14 mouse cellular contexts compared by ENCODE assay signal in genomic region chr4:148533613-148534328, GRCm38 (mm10). TPM values are rescaled to one million over a fixed set of nuclear protein-coding genes. Genes with fewer than 3 reads are reported as not detected.
A peak's percentile ranks its signal among the peaks of the same experiment; 100 is the strongest.
DNase-seq lines count a peak whose midpoint lies in the region; ATAC-seq and TF ChIP-seq lines count a peak whose summit lies in the region.
"Had no signal": no experiment of that assay in that cellular context is flagged by ENCODE, and none has a peak within 500 bp of the region (broad histone marks: within the 10 kb centered on the region; RNA-seq: fewer than 3 reads in every experiment).

No protein-coding gene starts in this region.

- H3K4me3 ChIP-seq in midbrain, postnatal 0 days (ENCODE audit: low read depth, low read length): no peak overlapping the region
- H3K4me3 ChIP-seq in midbrain, embryonic 10.5 days: no peak overlapping the region
- H3K4me3 ChIP-seq in lung, adult 2 months (replicated peaks; ENCODE audit: extremely low read depth, low read depth, low read length): no peak overlapping the region
- H3K4me3 ChIP-seq: embryonic facial prominence, embryonic 13.5 days; neural tube, embryonic 12.5 days had no signal

- intact Hi-C loops in heart, postnatal 25 days (cut with DNase I): no loop called here

- TF ChIP-seq CTCF in midbrain, postnatal 0 days (IDR thresholded peaks at IDR 0.05): no peak
- no peak for TF ChIP-seq CTCF in lung, adult 2 months (IDR thresholded peaks at IDR 0.05; ENCODE audit: insufficient read depth, low read length)

- no peaks in the 10 kb centered on the region for H3K27me3 ChIP-seq in midbrain, postnatal 0 days (ENCODE audit: insufficient read depth, low read length)
- H3K27me3 ChIP-seq in midbrain, embryonic 10.5 days (ENCODE audit: low read depth, poor library complexity, severe bottlenecking): no peaks in the 10 kb centered on the region
- H3K27me3 ChIP-seq: CH12.LX; embryonic facial prominence, embryonic 13.5 days; neural tube, embryonic 12.5 days had no signal

- no peak overlapping the region for H3K4me2 ChIP-seq in midbrain, postnatal 0 days (ENCODE audit: low read depth, low read length, poor library complexity, severe bottlenecking)
- H3K4me2 ChIP-seq: embryonic facial prominence, embryonic 13.5 days; neural tube, embryonic 12.5 days had no signal

- H3K27ac ChIP-seq in midbrain, postnatal 0 days (ENCODE audit: low read depth, low read length): 0 out of 2 replicates have a peak overlapping the region, but pooled peaks have one; percentile 2
- H3K27ac ChIP-seq in midbrain, embryonic 10.5 days (replicated peaks): no peak overlapping the region
- H3K27ac ChIP-seq: embryonic facial prominence, embryonic 13.5 days; neural tube, embryonic 12.5 days had no signal

- H3K4me1 ChIP-seq in midbrain, postnatal 0 days (ENCODE audit: insufficient read depth, low read length): no peaks in the 10 kb centered on the region
- no peaks in the 10 kb centered on the region for H3K4me1 ChIP-seq in midbrain, embryonic 10.5 days
- no peaks in the 10 kb centered on the region for H3K4me1 ChIP-seq in lung, adult 2 months (ENCODE audit: control insufficient read depth, insufficient read depth, low read length)
- H3K4me1 ChIP-seq: embryonic facial prominence, embryonic 13.5 days; neural tube, embryonic 12.5 days had no signal

- WGBS in midbrain, postnatal 0 days: 84% methylated on average over 12 of the region's 12 CpGs
- 91% methylated on average over 12 of the region's 12 CpGs for WGBS in midbrain, embryonic 10.5 days
- whole genome bisulfite sequencing in lung, adult 2 months: 82% methylated on average over 12 of the region's 12 CpGs

- H3K9ac ChIP-seq in midbrain, postnatal 0 days (replicated peaks; ENCODE audit: low read length, poor library complexity, severe bottlenecking): no peak overlapping the region
- H3K9ac ChIP-seq: embryonic facial prominence, embryonic 13.5 days; neural tube, embryonic 12.5 days had no signal

- peaks cover 87% of the 10 kb centered on the region for H3K36me3 ChIP-seq in midbrain, postnatal 0 days (ENCODE audit: insufficient read depth, low read length)
- H3K36me3 ChIP-seq in midbrain, embryonic 10.5 days: peaks cover 97% of the 10 kb centered on the region

- no peak for TF ChIP-seq POLR2A in lung, adult 2 months (IDR thresholded peaks at IDR 0.05; ENCODE audit: borderline replicate concordance, extremely low read depth, low read depth, low read length)

- ATAC-seq in midbrain, postnatal 0 days (ENCODE audit: low FRiP score): no peak
- ATAC-seq: activated CD4-positive, CD25-positive, alpha-beta regulatory T cell, adult 4 months; lung, postnatal 0 days had no signal

- H3K9me3 ChIP-seq in midbrain, postnatal 0 days (ENCODE audit: low read length): no peaks in the 10 kb centered on the region
- H3K9me3 ChIP-seq in midbrain, embryonic 10.5 days (replicated peaks): no peaks in the 10 kb centered on the region
- H3K9me3 ChIP-seq: embryonic facial prominence, embryonic 13.5 days; neural tube, embryonic 12.5 days had no signal

- DNase-seq in heart, adult 11 months: peak; percentile 97
- no peak for DNase-seq in heart, postnatal 25 days (ENCODE audit: low spot score)
- peak; percentile 55 for DNase-seq in midbrain, postnatal 0 days (ENCODE audit: low spot score)
- DNase-seq in midbrain, embryonic 10.5 days (ENCODE audit: low spot score): no peak
- peak; percentile 56 for DNase-seq in cerebellum, adult 9-11 months
- DNase-seq in layer of hippocampus, postnatal 25 days (ENCODE audit: extremely low spot score in 1 of 2, low spot score in 1 of 2): peak; percentile 28 to 38
- DNase-seq in gastrocnemius, adult 18-20 months (ENCODE audit: low spot score): no peak
- no peak for DNase-seq in lung, adult 2 months

RNA-seq across cellular contexts. Expression of gene Exosc10, which starts 24.5 kb away (rescaled TPM):
- 10 to 100 TPM; 42.8 to 44.1 TPM for total RNA-seq in heart, postnatal 25 days (2021)
- 70.8 and 73.3 TPM in 2 replicates for total RNA-seq in midbrain, postnatal 0 days (2014; rRNA removed)
- 77.1 and 78.8 TPM in 2 replicates for polyA plus RNA-seq in midbrain, postnatal 0 days (2015; fragmentation: Nextera tagmentation; extraction: Ambion mirVana)
- polyA plus RNA-seq in midbrain, embryonic 10.5 days (2016; fragmentation: Nextera tagmentation; extraction: Ambion mirVana): 96.2 and 98.8 TPM in 2 replicates
- total RNA-seq in layer of hippocampus, postnatal 25 days (2021): 10 to 100 TPM; 45.2 to 50.8 TPM
- total RNA-seq in gastrocnemius, adult 18-20 months (2021): 10 to 100 TPM; 19.6 to 20.4 TPM
- 26.5 and 33.4 TPM in 2 replicates for polyA plus RNA-seq in lung, adult 2 months (2012; rRNA removed)

RNA-seq across cellular contexts. Expression of gene Angptl7, which starts 33.5 kb away (rescaled TPM):
- total RNA-seq in heart, postnatal 25 days (2021): 1 to 10 TPM; 2.3 to 5.4 TPM
- total RNA-seq in midbrain, postnatal 0 days (2014; rRNA removed): 0.09 and 0.11 TPM in 2 replicates
- 0.25 and 0.36 TPM in 2 replicates for polyA plus RNA-seq in midbrain, postnatal 0 days (2015; fragmentation: Nextera tagmentation; extraction: Ambion mirVana)
- 0.16 and 0.21 TPM in 2 replicates for polyA plus RNA-seq in midbrain, embryonic 10.5 days (2016; fragmentation: Nextera tagmentation; extraction: Ambion mirVana)
- total RNA-seq in layer of hippocampus, postnatal 25 days (2021): under 1 TPM; 0.27 to 0.45 TPM
- 10 to 100 TPM in 1 of 2 experiments, 1 to 10 TPM in 1; 9.3 to 24.6 TPM for total RNA-seq in gastrocnemius, adult 18-20 months (2021)
- 1.5 TPM in 2 replicates for polyA plus RNA-seq in lung, adult 2 months (2012; rRNA removed)
- total RNA-seq: CH12.LX; granulocyte monocyte progenitor cell, adult 5-6 weeks had no signal

RNA-seq across cellular contexts. Expression of gene Srm, which starts 57.5 kb away (rescaled TPM):
- 10 to 100 TPM; 16.6 to 16.8 TPM for total RNA-seq in heart, postnatal 25 days (2021)
- total RNA-seq in midbrain, postnatal 0 days (2014; rRNA removed): 55.4 and 74.9 TPM in 2 replicates
- 148 and 151 TPM in 2 replicates for polyA plus RNA-seq in midbrain, postnatal 0 days (2015; fragmentation: Nextera tagmentation; extraction: Ambion mirVana)
- 191 and 236 TPM in 2 replicates for polyA plus RNA-seq in midbrain, embryonic 10.5 days (2016; fragmentation: Nextera tagmentation; extraction: Ambion mirVana)
- 10 to 100 TPM; 70.5 to 78.1 TPM for total RNA-seq in layer of hippocampus, postnatal 25 days (2021)
- total RNA-seq in gastrocnemius, adult 18-20 months (2021): 1 to 10 TPM; 8.7 to 9.5 TPM
- polyA plus RNA-seq in lung, adult 2 months (2012; rRNA removed): 35.5 and 37.1 TPM in 2 replicates

Comparison
In these comparisons a context has a peak if more than half of its experiments do, and no peak if none do; other contexts are left out.
1. DNase-seq: peak in heart, adult 11 months (single experiment), midbrain, postnatal 0 days (single experiment), cerebellum, adult 9-11 months (single experiment) and layer of hippocampus, postnatal 25 days (2 of 2); none in heart, postnatal 25 days (single experiment), midbrain, embryonic 10.5 days (single experiment), gastrocnemius, adult 18-20 months (single experiment) and lung, adult 2 months (single experiment).